Mouse (Mus musculus) cerebellum, adult (tissue): Measurements from ENCODE around the gene Atl2.

Experiments used
- ATAC-seq: cut with Nextera tagmentation; 2 replicates; pipeline ENCODE4 v1.9.2; 2017; ENCODE audit warnings: mild to moderate bottlenecking, moderate library complexity, mixed read lengths; ENCODE audit not compliant: insufficient number of reproducible peaks, low FRiP score, low TSS enrichment

The Atl2 gene

DNA sequence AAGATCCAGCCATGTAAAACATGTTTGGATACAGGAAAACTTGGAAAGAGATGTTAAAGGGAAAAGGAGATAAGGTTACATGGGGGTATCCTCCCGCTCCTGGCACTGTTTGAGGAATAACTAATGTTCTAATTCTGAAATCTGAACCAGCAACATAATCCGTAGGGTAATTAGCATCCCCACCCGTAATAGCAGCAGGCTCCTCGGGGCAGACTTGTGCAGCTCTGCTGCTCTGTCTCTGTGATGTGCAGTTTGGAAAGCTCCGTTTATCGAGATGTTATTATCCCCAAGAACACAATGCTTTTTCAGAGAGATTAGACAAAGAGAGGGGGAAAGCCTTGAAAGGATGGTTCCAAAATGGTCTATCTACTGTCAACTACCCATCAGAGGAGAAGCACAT, 5.3 kb upstream of the Atl2 start:
- ATAC-seq = no peak

DNA sequence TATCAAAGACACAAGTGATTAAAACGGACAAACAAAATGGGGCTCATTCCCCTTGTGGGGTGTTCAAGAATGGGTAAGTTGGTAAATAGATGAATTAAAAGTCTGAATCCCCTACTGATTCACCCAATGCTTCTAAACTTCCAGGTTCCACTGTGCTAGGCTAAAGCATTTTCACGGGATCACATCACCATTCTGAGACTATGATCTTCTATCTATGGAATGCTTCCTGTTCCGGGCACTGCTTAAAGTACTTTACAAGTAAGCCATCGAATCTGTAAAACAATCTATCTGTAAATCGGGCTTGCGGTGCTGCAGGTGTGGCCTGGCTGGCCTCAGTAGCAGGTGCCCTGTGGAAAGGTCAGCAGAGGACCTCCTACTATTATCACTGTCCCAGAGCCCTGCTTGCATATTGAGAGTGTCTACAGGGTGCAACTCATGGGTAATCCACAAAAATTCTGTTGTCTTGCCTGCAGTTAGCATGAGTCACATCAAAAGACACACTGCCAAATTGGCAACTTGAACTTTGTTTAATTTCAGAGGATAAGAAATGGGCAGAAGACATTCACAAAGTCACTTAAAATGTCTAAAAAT, 2.3 kb upstream of the Atl2 start:
- no peak for ATAC-seq

DNA sequence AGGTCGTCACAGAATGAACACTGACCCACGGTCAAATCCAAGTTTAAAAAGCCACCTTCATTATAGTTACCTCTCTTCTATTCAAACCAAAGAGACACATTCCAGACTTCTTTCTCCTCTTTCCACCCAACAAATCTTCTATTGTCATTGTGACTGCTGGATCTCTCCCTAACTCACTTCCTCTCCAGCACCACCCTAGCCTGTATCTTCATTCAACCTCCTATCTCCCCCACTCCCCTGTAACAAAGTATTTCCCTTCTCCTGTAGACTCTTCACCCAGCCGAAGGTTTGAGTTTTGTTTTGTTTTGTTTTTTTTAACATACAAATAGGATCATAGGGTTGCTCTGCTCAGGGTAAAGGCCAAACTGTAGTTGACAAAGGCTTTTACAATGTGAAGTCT, 1.7 kb upstream of the Atl2 start:
- ATAC-seq = no peak

GRCm38 (mm10) chr17:79894971-79895882, 696 bp downstream of the Atl2 start:
- peak; percentile 56 for ATAC-seq

GRCm38 (mm10) chr17:79894054-79894453, 1.9 kb downstream of the Atl2 start:
- no peak for ATAC-seq

DNA sequence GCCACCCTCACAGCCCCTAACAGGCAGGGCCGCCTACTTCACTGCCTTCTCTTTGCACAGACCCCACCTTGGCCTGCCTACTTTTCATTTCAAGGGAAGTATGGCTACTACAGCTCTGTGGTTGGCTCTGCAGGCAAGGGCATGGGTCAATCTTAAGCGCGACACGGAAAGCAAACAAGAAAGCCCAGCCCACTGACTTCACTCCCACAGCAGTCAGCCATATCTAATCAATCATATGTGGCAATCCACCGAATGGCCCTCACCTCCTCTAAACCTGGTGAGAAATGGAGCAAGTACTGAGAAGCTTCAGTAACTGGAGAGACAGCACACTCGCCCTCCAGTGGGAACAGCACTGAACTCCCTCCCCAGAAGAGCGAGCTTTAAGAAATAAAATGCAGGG, 4.0 kb downstream of the Atl2 start:
- no peak for ATAC-seq

DNA sequence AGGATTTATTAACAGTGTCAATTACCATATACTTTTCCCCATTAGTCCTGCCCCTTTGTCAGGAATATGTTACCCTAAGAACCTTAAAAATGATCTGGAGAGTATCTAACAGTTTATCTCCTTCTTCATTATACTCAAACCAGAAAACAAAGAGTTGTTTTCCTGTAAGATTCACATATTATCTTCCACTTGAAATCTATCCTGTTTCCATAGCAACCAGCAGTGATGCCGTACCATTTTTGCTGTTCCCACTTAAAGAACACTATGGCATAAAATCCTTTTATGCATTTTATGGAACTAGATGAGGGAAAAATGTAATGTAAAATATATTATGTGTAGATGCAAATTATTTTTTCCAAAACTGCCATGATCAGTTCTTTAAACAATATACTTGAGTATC, 8.0 kb downstream of the Atl2 start:
- ATAC-seq = no peak

DNA sequence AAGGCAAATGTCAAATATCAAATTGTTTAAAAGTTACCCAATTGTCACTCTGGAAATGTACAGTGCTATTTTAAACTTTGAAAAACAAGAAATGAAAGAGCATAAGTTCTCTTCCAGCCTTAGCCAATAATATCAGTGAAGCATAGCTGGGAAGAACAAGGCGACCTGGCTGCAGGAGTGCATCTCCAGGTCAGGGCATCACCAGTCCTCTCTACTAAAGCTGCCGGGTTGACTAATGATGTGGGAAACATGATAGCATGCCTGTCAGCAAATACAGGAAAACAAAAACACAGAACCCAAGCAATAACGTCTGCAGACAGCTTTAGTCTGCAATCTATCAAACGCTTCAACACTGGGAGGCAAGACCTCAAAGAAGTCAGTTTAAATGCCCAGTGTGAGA, 12.7 kb downstream of the Atl2 start:
- ATAC-seq = no peak

DNA sequence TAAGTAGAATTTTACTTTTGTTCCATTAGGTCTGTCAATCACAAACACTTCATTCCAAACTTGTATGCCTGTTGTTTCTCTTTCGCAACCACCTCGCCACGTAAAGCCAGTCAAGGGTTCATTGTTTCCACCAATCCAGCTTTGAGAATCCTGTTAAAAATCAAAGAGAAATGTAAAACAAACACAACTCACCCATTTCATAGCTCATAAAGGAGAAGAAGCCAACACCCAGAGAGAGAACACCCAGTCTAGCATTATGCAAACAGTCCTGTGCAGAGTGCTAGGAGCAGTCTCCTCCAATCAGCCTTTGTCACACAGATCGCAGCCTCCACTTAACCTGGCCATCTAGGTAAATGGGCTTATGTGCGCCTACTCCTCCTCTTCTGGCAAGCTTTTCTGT, 30.9 kb downstream of the Atl2 start:
- ATAC-seq = no peak

GRCm38 (mm10) chr17:79864503-79864902, 31.4 kb downstream of the Atl2 start:
- no peak for ATAC-seq

GRCm38 (mm10) chr17:79862038-79862437, 33.9 kb downstream of the Atl2 start:
- ATAC-seq = 0 out of 2 replicates have a peak, but pooled peaks have one; percentile 36

DNA sequence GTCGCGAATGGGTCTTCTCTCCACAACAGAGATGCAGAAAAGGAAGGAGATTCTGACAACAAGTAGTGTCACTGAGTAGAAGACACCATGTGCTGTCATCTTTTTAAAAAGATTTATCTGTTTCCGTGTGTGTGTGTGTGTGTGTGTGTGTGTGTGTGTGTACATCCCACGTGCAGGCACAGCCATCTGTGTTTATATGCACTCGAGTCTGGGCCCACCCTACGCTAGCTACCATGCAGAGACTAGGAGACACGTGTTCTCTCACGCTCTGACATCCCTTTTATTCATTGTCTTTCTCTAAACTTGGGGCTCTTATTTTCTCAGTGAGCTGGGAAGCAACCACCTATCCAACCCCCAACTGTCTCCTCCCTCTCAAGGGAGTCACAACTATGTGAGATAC, 40.4 kb downstream of the Atl2 start:
- no peak for ATAC-seq

GRCm38 (mm10) chr17:79848385-79848784, 47.5 kb downstream of the Atl2 start:
- no peak for ATAC-seq

- no peak for ATAC-seq
These were observed 49.7 kb downstream of the Atl2 start for GRCm38 (mm10) chr17:79846182-79846581.

- no peak for ATAC-seq
These were observed 50.2 kb downstream of the Atl2 start for GRCm38 (mm10) chr17:79845695-79846094.

DNA sequence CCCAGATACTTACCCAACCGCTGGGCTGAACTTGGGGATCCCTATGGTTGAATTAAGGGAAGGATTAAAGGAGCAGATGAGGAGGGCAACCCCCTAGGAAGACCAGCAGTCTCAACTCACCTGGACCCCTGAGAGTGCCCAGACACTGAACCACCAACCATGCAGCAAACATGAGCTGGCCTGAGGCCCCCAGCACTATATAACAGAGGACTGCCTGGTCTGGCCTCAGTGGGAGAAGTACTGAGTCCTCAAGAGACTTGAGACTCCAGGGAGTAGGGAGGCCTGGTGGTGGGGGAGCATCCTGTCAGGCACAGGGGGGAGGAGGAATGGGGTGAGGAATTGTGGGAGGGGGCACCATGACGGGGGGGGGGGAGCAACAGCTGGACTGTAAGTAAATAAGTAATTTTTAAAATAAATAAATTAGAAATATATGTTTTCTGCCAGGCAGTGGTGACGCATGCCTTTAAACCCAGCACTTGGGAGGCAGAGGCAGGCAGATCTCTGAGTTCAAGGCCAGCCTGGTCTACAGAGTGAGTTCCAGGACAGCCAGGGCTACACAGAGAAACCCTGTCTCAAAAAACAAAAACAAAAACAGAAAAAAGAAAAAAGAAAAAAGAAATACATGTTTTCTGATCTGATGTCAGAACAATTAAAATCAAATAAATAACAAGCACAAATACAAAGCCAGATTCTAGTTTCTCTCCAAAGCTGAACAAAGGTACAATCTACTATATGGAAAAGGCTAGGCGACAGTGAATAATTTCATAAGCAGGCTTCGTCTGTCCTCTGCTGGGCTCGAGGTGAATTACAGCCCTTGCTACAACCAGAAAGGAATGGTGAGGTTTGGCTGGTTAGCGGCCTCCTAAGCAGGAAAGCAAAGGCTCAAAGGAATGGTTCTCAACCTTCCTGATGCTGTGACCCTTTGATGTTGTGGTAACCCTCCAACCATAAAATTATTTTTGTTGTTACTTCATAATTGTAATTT, 55.4 kb downstream of the Atl2 start:
- ATAC-seq = no peak

- ATAC-seq = no peak
These were observed 58.9 kb downstream of the Atl2 start for GRCm38 (mm10) chr17:79836978-79837377.

GRCm38 (mm10) chr17:79835714-79836373, 60.1 kb downstream of the Atl2 start:
- ATAC-seq = no peak

DNA sequence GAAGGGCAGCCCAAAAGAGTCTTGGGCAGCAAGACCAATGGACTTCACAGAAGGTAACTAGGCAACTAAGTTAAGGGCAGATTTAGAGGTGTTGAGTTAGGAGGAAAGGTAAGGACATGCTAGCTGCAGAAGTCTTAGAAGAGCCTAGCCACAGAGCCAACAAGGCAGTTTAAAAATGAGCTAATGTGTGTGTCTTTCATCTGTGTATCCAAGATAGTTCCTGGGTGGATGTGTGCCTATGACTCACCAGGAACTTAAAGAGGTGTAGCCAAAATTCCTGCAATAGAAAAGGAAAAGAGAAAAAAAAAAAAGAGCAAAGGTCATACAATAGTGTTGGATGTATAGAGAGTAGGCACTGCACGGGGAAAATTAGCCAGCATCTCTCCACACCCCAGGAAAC, 63.6 kb downstream of the Atl2 start:
- ATAC-seq = no peak

DNA sequence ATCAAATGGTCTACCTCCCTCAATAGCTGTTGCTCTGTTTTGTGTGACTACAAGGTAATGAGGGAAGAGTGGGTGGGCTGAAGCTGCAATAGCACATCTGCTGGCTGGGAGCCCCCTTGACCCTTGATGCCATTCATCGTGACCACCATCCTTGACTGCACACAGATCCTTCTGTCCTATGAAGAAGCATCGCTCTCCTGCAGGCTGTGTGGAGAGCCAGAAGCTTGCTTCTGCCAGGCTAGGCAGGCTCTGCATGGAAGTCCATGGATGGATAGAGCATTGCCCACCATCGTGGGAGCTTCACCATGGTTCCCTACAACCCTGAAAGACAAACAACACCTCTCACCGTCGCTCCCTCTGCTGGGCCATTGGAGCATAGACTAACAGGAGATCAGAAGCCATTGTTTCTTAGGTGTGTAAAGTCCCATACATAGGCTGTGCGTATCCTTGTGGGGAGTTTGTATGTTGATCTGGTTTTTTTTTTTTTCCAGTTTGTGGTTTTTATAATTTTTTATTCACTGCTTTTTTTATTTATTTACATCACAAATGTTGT, 69.4 kb downstream of the Atl2 start:
- no peak for ATAC-seq
